Mouse (Mus musculus): ENCODE results near the gene Fam76b. TPM values are rescaled to one million over a fixed set of nuclear protein-coding genes. Genes with fewer than 3 reads are reported as not detected.
"Not testable (repeated sequence)": the region's sequence is repeated elsewhere in the genome, so short reads cannot be mapped to it uniquely, and the experiment has no call there.

Gene Fam76b
- 2.8 TPM for polyA plus RNA-seq (2012; fragmentation: generic; extraction: Trizol)

DNA sequence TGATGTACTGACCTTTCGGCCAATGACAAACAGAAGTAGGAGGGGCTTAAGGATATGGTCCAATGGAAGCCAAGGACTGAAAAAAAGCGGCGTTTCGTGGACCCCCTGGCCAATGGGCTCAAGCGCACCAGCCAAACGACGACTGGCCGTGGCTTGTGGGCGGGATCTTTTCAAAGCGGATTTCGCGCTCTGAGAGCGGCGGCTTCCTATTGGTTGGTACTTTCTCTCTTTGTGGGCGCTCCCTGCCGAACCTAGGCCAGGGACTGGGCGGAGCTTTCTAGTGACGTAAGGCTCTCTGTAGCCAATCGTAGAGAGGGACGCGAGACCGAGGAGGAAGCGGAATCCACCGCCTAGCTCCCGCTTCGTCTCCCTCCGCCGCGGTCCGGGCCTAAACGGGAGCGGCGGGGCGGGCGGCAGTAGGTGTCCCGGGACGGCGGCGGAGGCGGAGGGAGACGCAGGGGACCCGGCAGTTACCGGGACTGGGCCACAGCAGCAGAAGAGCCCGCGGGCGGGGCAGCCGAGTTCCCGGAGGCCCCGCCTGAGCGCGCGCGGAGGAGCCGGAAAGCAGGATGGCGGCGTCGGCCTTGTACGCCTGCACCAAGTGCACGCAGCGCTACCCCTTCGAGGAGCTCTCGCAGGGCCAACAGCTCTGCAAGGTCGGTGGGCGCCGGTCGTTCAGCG, at the start of gene Fam76b:
TSS of gene Fam76b (plus strand) at position 311 of the 681 bp plus-strand sequence.
- Histone ChIP-seq H3K27me3 (ENCODE audit: control insufficient read depth, insufficient read depth, insufficient read length) (no peaks in the 10 kb centered on the region), H3ac (ENCODE audit: control insufficient read depth, insufficient read length) (peak within 1 kb of the TSS; percentile 39), H3K4me3 (peak within 1 kb of the TSS; percentile 93), H3K4me2 (ENCODE audit: low read depth) (peak within 1 kb of the TSS; percentile 87), H3K36me3 (ENCODE audit: control insufficient read depth, insufficient read depth) (peaks cover 17% of the 10 kb centered on the region), H3K79me2 (ENCODE audit: control insufficient read depth, insufficient read depth) (peaks cover 56% of the 10 kb centered on the region)
- TF ChIP-seq TCF12 (IDR thresholded peaks at IDR 0.05; ENCODE audit: insufficient read depth, poor library complexity, severe bottlenecking) (no peak), POLR2AphosphoS2 (IDR thresholded peaks at IDR 0.05; ENCODE audit: insufficient read length, low read depth) (peak; percentile 82), E2F4 (IDR thresholded peaks at IDR 0.05; ENCODE audit: insufficient read depth) (peak; percentile 96), POLR2A (IDR thresholded peaks at IDR 0.05; ENCODE audit: insufficient read length, low read depth) (peak; percentile 88)

GRCm38 (mm10) chr9:13781985-13782384, 45.5 kb upstream of the Fam76b start:
- Histone ChIP-seq H3K27me3 (ENCODE audit: control insufficient read depth, insufficient read depth, insufficient read length) (no peaks in the 10 kb centered on the region), H3K36me3 (ENCODE audit: control insufficient read depth, insufficient read depth) (peaks cover 13% of the 10 kb centered on the region), H3K4me3 (no peak overlapping the region), H3K4me2 (ENCODE audit: low read depth) (no peak overlapping the region), H3ac (ENCODE audit: control insufficient read depth, insufficient read length) (no peak overlapping the region), H3K79me2 (ENCODE audit: control insufficient read depth, insufficient read depth) (peaks cover 4% of the 10 kb centered on the region)
- TF ChIP-seq USF1 (IDR thresholded peaks at IDR 0.05; ENCODE audit: low read depth) (no peak), MAX (IDR thresholded peaks at IDR 0.05; ENCODE audit: low read depth) (no peak), CEBPB (IDR thresholded peaks at IDR 0.05; ENCODE audit: insufficient read depth, poor library complexity, severe bottlenecking) (no peak), TCF12 (IDR thresholded peaks at IDR 0.05; ENCODE audit: insufficient read depth, poor library complexity, severe bottlenecking) (no peak), POLR2A (IDR thresholded peaks at IDR 0.05; ENCODE audit: insufficient read length, low read depth) (no peak), POLR2AphosphoS2 (IDR thresholded peaks at IDR 0.05; ENCODE audit: insufficient read length, low read depth) (no peak)

DNA sequence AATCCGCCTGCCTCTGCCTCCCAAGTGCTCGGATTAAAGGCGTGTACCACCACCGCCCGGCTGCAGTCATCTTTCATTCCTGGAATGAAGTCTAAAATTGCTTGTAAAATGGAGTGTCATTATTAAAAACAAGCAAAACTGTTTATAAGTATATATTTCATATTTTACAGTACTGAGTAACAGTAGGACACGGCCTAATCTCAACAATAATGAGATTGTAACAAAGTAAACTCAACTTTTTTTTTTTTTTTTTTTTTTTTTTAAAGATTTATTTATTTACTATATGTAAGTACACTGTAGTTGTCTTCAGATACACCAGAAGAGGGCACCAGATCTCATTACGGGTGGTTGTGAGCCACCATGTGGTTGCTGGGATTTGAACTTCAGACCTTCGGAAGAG, 36.7 kb upstream of the Fam76b start:
- H3ac ChIP-seq (ENCODE audit: control insufficient read depth, insufficient read length); H3K79me2 ChIP-seq (ENCODE audit: control insufficient read depth, insufficient read depth); H3K4me2 ChIP-seq (ENCODE audit: low read depth); H3K4me3 ChIP-seq; H3K27me3 ChIP-seq (ENCODE audit: control insufficient read depth, insufficient read depth, insufficient read length): not testable (repeated sequence)
- peaks cover 28% of the 10 kb centered on the region for H3K36me3 ChIP-seq (ENCODE audit: control insufficient read depth, insufficient read depth)

- TF ChIP-seq TCF12 (IDR thresholded peaks at IDR 0.05; ENCODE audit: insufficient read depth, poor library complexity, severe bottlenecking) (no peak), TCF3 (IDR thresholded peaks at IDR 0.05; ENCODE audit: insufficient read length, low read depth) (no peak), MAX (IDR thresholded peaks at IDR 0.05; ENCODE audit: low read depth) (no peak), REST (IDR thresholded peaks at IDR 0.05; ENCODE audit: insufficient read depth, insufficient read length) (no peak), POLR2AphosphoS2 (IDR thresholded peaks at IDR 0.05; ENCODE audit: insufficient read length, low read depth) (no peak), SRF (IDR thresholded peaks at IDR 0.05; ENCODE audit: control insufficient read depth, insufficient read length, low read depth) (no peak), MYOD1 (IDR thresholded peaks at IDR 0.05; ENCODE audit: control insufficient read depth in 1 of 3, insufficient read length in 2 of 3, low read depth in 2 of 3) (no peak), MYOG (IDR thresholded peaks at IDR 0.05; ENCODE audit: control insufficient read depth in 1 of 3, insufficient read depth in 1 of 3, insufficient read length in 2 of 3, low read depth in 2 of 3) (no peak), POLR2A (IDR thresholded peaks at IDR 0.05; ENCODE audit: insufficient read length, low read depth) (no peak), E2F4 (IDR thresholded peaks at IDR 0.05; ENCODE audit: insufficient read depth) (no peak), CEBPB (IDR thresholded peaks at IDR 0.05; ENCODE audit: insufficient read depth, poor library complexity, severe bottlenecking) (no peak)
- Histone ChIP-seq H3K79me2 (ENCODE audit: control insufficient read depth, insufficient read depth) (no peaks in the 10 kb centered on the region), H3K4me3 (no peak overlapping the region), H3K27me3 (ENCODE audit: control insufficient read depth, insufficient read depth, insufficient read length) (no peaks in the 10 kb centered on the region), H3K36me3 (ENCODE audit: control insufficient read depth, insufficient read depth) (peaks cover 19% of the 10 kb centered on the region), H3K4me2 (ENCODE audit: low read depth) (no peak overlapping the region), H3ac (ENCODE audit: control insufficient read depth, insufficient read length) (no peak overlapping the region)
These were observed 33.2 kb upstream of the Fam76b start for GRCm38 (mm10) chr9:13794302-13794701.

- TF ChIP-seq USF1 (IDR thresholded peaks at IDR 0.05; ENCODE audit: low read depth) (no peak), MAX (IDR thresholded peaks at IDR 0.05; ENCODE audit: low read depth) (no peak), MYOD1 (IDR thresholded peaks at IDR 0.05; ENCODE audit: control insufficient read depth in 1 of 3, insufficient read length in 2 of 3, low read depth in 2 of 3) (no peak), POLR2A (IDR thresholded peaks at IDR 0.05; ENCODE audit: insufficient read length, low read depth) (no peak), E2F4 (IDR thresholded peaks at IDR 0.05; ENCODE audit: insufficient read depth) (no peak), SRF (IDR thresholded peaks at IDR 0.05; ENCODE audit: control insufficient read depth, insufficient read length, low read depth) (no peak), CEBPB (IDR thresholded peaks at IDR 0.05; ENCODE audit: insufficient read depth, poor library complexity, severe bottlenecking) (no peak), POLR2AphosphoS2 (IDR thresholded peaks at IDR 0.05; ENCODE audit: insufficient read length, low read depth) (no peak), REST (IDR thresholded peaks at IDR 0.05; ENCODE audit: insufficient read depth, insufficient read length) (no peak), TCF3 (IDR thresholded peaks at IDR 0.05; ENCODE audit: insufficient read length, low read depth) (no peak), TCF12 (IDR thresholded peaks at IDR 0.05; ENCODE audit: insufficient read depth, poor library complexity, severe bottlenecking) (no peak), MYOG (IDR thresholded peaks at IDR 0.05; ENCODE audit: control insufficient read depth in 1 of 3, insufficient read depth in 1 of 3, insufficient read length in 2 of 3, low read depth in 2 of 3) (no peak)
- no peak overlapping the region for H3K4me2 ChIP-seq (ENCODE audit: low read depth)
- H3K79me2 ChIP-seq (ENCODE audit: control insufficient read depth, insufficient read depth), result no peaks in the 10 kb centered on the region
- H3K27me3 ChIP-seq (ENCODE audit: control insufficient read depth, insufficient read depth, insufficient read length), result no peaks in the 10 kb centered on the region
- H3ac ChIP-seq (ENCODE audit: control insufficient read depth, insufficient read length), result no peak overlapping the region
- H3K36me3 ChIP-seq (ENCODE audit: control insufficient read depth, insufficient read depth), result peaks cover 18% of the 10 kb centered on the region
- H3K4me3 ChIP-seq, result no peak overlapping the region
These were observed 32.8 kb upstream of the Fam76b start for GRCm38 (mm10) chr9:13794756-13795155.
